Mouse (Mus musculus) hindbrain, embryonic 11.5 days (tissue): ENCODE results near the gene Mgat4c. TPM values are rescaled to one million over a fixed set of nuclear protein-coding genes. Genes with fewer than 3 reads are reported as not detected.

Source experiments
- ATAC-seq: fragments of 200-750 bp; cut with Nextera tagmentation; 2 replicates; pipeline ENCODE4 v1.8.0; 2017; ENCODE audit warnings: mild to moderate bottlenecking, moderate TSS enrichment, moderate library complexity; ENCODE audit not compliant: low FRiP score
- DNase-seq: peaks from one replicate; pipeline ENCODE4 v3.0.0-alpha.2; 2015; ENCODE audit warnings: low spot score
- H3K27ac ChIP-seq: fragments of 300-500 bp; sonication (generic); 2 replicates; pipeline ENCODE4 v1.5.1; 2014; ENCODE audit warnings: mild to moderate bottlenecking, low read depth, low read length
- H3K27me3 ChIP-seq: fragments of 300-500 bp; sonication (generic); 2 replicates; pipeline ENCODE4 v1.6.1; 2014; ENCODE audit warnings: mild to moderate bottlenecking, low read length, moderate library complexity, mixed read lengths; ENCODE audit not compliant: control insufficient read depth, insufficient read depth
- H3K36me3 ChIP-seq: fragments of 300-500 bp; sonication (generic); 2 replicates; pipeline ENCODE4 v1.6.1; 2014; ENCODE audit warnings: mild to moderate bottlenecking, low read length, moderate library complexity, mixed read lengths; ENCODE audit not compliant: control insufficient read depth, insufficient read depth
- H3K4me1 ChIP-seq: fragments of 300-500 bp; sonication (generic); replicated peaks from 2 replicates; pipeline ENCODE4 v1.6.1; 2014; ENCODE audit warnings: low read length, mixed read lengths; ENCODE audit not compliant: control insufficient read depth, insufficient read depth
- H3K4me2 ChIP-seq: fragments of 300-500 bp; sonication (generic); replicated peaks from 2 replicates; pipeline ENCODE4 v1.6.1; 2014; ENCODE audit warnings: mild to moderate bottlenecking, low read depth, low read length
- H3K4me3 ChIP-seq: fragments of 300-500 bp; sonication (generic); 2 replicates; pipeline ENCODE4 v1.5.1; 2014; ENCODE audit warnings: low read depth, low read length
- H3K9ac ChIP-seq: fragments of 300-500 bp; sonication (generic); 2 replicates; pipeline ENCODE4 v1.6.1; 2014; ENCODE audit warnings: low read depth, low read length
- H3K9me3 ChIP-seq: fragments of 300-500 bp; sonication (generic); 2 replicates; pipeline ENCODE4 v1.6.1; 2016; ENCODE audit warnings: low read length; ENCODE audit not compliant: control insufficient read depth
- WGBS: fragments of 180-500 bp; shearing (Covaris S2); extraction: QIAGEN DNeasy Blood & Tissue Kit; methylation state at CpG from one replicate; pipeline ENCODE4 v1.1.7; 2014; 5-methylcytosine and 5-hydroxymethylcytosine counted together
- polyA plus RNA-seq: library from polyadenylated mRNA; unstranded; fragments of >200 nt; fragmentation: Nextera tagmentation; extraction: Ambion mirVana; gene quantifications from 2 replicates; pipeline ENCODE4 v1.2.1, GENCODE M21; 2014

The Mgat4c gene
- polyA plus RNA-seq, 1 experiment from 2014 or later, result 9.5 TPM

- H3K4me3 ChIP-seq, result no peak overlapping the region
- H3K27me3 ChIP-seq, result no peaks in the 10 kb centered on the region
- no peak for DNase-seq
- 92% methylated on average over 1 of the region's 1 CpGs for WGBS
- H3K36me3 ChIP-seq, result no peaks in the 10 kb centered on the region
- no peaks in the 10 kb centered on the region for H3K9me3 ChIP-seq
- H3K9ac ChIP-seq, result no peak overlapping the region
- H3K4me1 ChIP-seq, result no peaks in the 10 kb centered on the region
- no peak overlapping the region for H3K4me2 ChIP-seq
- no peak overlapping the region for H3K27ac ChIP-seq
- no peak for ATAC-seq
Measured at GRCm38 (mm10) chr10:102191646-102192045, 510.4 kb downstream of the Mgat4c start.

DNA sequence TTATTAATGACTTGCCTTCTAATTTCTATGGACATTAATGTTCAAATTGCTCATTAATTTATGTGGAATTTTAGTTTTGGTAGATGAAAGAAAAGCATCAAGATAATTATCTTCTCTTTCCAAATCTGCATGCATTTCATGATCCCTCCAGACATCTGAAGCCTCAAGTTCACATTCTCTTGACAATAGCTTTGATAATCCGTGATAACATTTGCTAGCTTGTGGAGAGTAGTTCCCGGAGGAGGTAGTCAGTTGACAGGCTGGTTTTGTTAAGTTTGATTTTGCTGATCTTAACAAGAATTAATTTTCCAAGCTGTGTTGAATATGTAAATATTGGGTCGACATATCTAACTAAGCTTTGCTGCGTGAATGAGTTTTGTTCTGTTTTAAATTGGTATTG, 515.6 kb downstream of the Mgat4c start:
- no peaks in the 10 kb centered on the region for H3K27me3 ChIP-seq
- DNase-seq (no peak), ATAC-seq (no peak)
- no peaks in the 10 kb centered on the region for H3K9me3 ChIP-seq
- H3K36me3 ChIP-seq, result no peaks in the 10 kb centered on the region
- no peaks in the 10 kb centered on the region for H3K4me1 ChIP-seq
- no peak overlapping the region for H3K4me3 ChIP-seq
- H3K9ac ChIP-seq, result no peak overlapping the region
- H3K27ac ChIP-seq, result no peak overlapping the region
- H3K4me2 ChIP-seq, result no peak overlapping the region
- WGBS, result 85% methylated on average over 4 of the region's 4 CpGs

- no peak for DNase-seq
- Histone ChIP-seq H3K4me2 (no peak overlapping the region), H3K9ac (no peak overlapping the region), H3K4me1 (no peaks in the 10 kb centered on the region), H3K27me3 (no peaks in the 10 kb centered on the region), H3K9me3 (no peaks in the 10 kb centered on the region), H3K36me3 (no peaks in the 10 kb centered on the region), H3K27ac (no peak overlapping the region), H3K4me3 (no peak overlapping the region)
- ATAC-seq, result peak; percentile 66
- 58% methylated on average over 6 of the region's 6 CpGs for WGBS
Measured at GRCm38 (mm10) chr10:102238558-102239211, 557.4 kb downstream of the Mgat4c start.

GRCm38 (mm10) chr10:102243897-102244296, 562.6 kb downstream of the Mgat4c start:
- Histone ChIP-seq H3K36me3 (no peaks in the 10 kb centered on the region), H3K4me2 (no peak overlapping the region), H3K9ac (no peak overlapping the region), H3K4me1 (no peaks in the 10 kb centered on the region), H3K9me3 (no peaks in the 10 kb centered on the region), H3K27ac (no peak overlapping the region), H3K4me3 (no peak overlapping the region), H3K27me3 (no peaks in the 10 kb centered on the region)
- DNase-seq (no peak), ATAC-seq (no peak)

- Histone ChIP-seq H3K4me1 (no peaks in the 10 kb centered on the region), H3K9me3 (no peaks in the 10 kb centered on the region), H3K36me3 (no peaks in the 10 kb centered on the region), H3K4me3 (no peak overlapping the region), H3K27me3 (no peaks in the 10 kb centered on the region), H3K4me2 (no peak overlapping the region), H3K27ac (no peak overlapping the region), H3K9ac (no peak overlapping the region)
- WGBS, result 69% methylated on average over 5 of the region's 5 CpGs
- ATAC-seq (peak; percentile 56), DNase-seq (no peak)
Measured at GRCm38 (mm10) chr10:102244601-102245000, 563.3 kb downstream of the Mgat4c start.

DNA sequence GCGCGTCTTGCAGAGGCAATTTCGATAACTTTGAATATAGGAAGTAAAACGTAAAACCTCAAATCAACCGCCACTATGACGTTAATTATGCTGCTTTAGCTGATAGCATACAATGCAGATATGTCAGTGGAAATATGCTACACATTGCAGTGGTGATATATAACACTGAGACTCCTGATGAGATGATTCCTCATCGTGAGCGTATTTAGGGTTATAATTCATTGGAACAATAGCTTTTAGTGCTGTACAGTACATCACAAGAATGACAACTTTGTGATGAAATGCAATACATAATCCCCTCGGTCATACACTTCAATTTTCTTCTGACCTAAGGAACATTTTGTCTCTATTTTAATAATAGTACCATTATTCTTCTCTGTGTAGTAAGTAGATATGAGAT, 564.0 kb downstream of the Mgat4c start:
- ATAC-seq (peak; percentile 9; the same call in 1 of the 2 replicates), DNase-seq (no peak)
- Histone ChIP-seq H3K9ac (no peak overlapping the region), H3K27ac (no peak overlapping the region), H3K9me3 (no peaks in the 10 kb centered on the region), H3K4me3 (no peak overlapping the region), H3K36me3 (no peaks in the 10 kb centered on the region), H3K4me2 (no peak overlapping the region), H3K4me1 (no peaks in the 10 kb centered on the region), H3K27me3 (no peaks in the 10 kb centered on the region)
- 87% methylated on average over 9 of the region's 9 CpGs for WGBS

- no peak overlapping the region for H3K4me2 ChIP-seq
- H3K36me3 ChIP-seq, result no peaks in the 10 kb centered on the region
- no peak overlapping the region for H3K9ac ChIP-seq
- H3K4me3 ChIP-seq, result no peak overlapping the region
- H3K9me3 ChIP-seq, result no peaks in the 10 kb centered on the region
- WGBS, result 65% methylated on average over 5 of the region's 5 CpGs
- DNase-seq (no peak), ATAC-seq (peak; percentile 41)
- H3K27me3 ChIP-seq, result no peaks in the 10 kb centered on the region
- no peaks in the 10 kb centered on the region for H3K4me1 ChIP-seq
- H3K27ac ChIP-seq, result no peak overlapping the region
Measured at GRCm38 (mm10) chr10:102308892-102309479, 627.7 kb downstream of the Mgat4c start.

GRCm38 (mm10) chr10:102365685-102366381, 684.5 kb downstream of the Mgat4c start:
- no peaks in the 10 kb centered on the region for H3K4me1 ChIP-seq
- ATAC-seq (peak; percentile 87), DNase-seq (peak; percentile 53)
- H3K36me3 ChIP-seq, result no peaks in the 10 kb centered on the region
- no peak overlapping the region for H3K4me3 ChIP-seq
- H3K9me3 ChIP-seq, result no peaks in the 10 kb centered on the region
- H3K27me3 ChIP-seq, result no peaks in the 10 kb centered on the region
- no peak overlapping the region for H3K9ac ChIP-seq
- 52% methylated on average over 5 of the region's 5 CpGs for WGBS
- H3K4me2 ChIP-seq, result no peak overlapping the region
- H3K27ac ChIP-seq, result no peak overlapping the region

DNA sequence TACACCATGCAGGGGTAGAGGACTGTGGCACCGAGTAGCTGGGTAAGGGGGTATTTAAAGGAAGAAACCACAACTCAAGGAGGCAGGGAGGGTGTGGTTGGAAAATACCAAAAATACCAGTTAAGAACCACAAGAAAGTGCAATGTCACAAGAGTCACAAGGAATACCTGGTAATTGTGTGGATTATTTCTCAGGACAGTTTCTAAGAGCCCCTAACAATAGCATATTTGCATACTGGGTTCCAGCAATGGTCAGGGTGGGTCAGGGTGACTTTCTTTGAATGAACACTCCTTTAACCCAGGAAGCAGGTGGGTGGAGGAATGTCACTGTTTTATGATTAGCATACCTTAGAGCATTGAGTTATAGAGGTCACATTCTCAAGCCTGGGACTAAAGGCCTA, 689.3 kb downstream of the Mgat4c start:
- ATAC-seq (no peak), DNase-seq (no peak)
- Histone ChIP-seq H3K4me2 (no peak overlapping the region), H3K4me3 (no peak overlapping the region), H3K36me3 (no peaks in the 10 kb centered on the region), H3K9ac (no peak overlapping the region), H3K9me3 (no peaks in the 10 kb centered on the region), H3K4me1 (no peaks in the 10 kb centered on the region), H3K27ac (no peak overlapping the region), H3K27me3 (no peaks in the 10 kb centered on the region)
- WGBS, result 95% methylated on average over 1 of the region's 1 CpGs
